Mouse (Mus musculus) forebrain, embryonic 14.5 days (tissue): ENCODE data around the gene Zfp91. TPM values are rescaled to one million over a fixed set of nuclear protein-coding genes. Genes with fewer than 3 reads are reported as not detected.

Source experiments
- ATAC-seq: fragments of 200-750 bp; cut with Nextera tagmentation; 2 replicates; pipeline ENCODE4 v1.8.0; 2017; ENCODE audit warnings: mild to moderate bottlenecking, moderate library complexity
- DNase-seq: peaks from one replicate; pipeline ENCODE4 v3.0.0-alpha.2; 2015; ENCODE audit warnings: low spot score
- H3K27ac ChIP-seq: fragments of 300-500 bp; sonication (generic); 2 replicates; pipeline ENCODE4 v1.5.1; 2014; ENCODE audit warnings: low read depth, mild to moderate bottlenecking, control low read depth, low read length, moderate library complexity
- H3K27me3 ChIP-seq: fragments of 300-500 bp; sonication (generic); replicated peaks from 2 replicates; pipeline ENCODE4 v1.6.1; 2014; ENCODE audit warnings: low read length, control low read depth, mixed read lengths; ENCODE audit not compliant: control insufficient read depth, insufficient read depth
- H3K36me3 ChIP-seq: fragments of 300-500 bp; sonication (generic); 2 replicates; pipeline ENCODE4 v1.6.1; 2014; ENCODE audit warnings: low read length, control low read depth; ENCODE audit not compliant: control insufficient read depth, insufficient read depth
- H3K4me1 ChIP-seq: fragments of 300-500 bp; sonication (generic); 2 replicates; pipeline ENCODE4 v1.6.1; 2014; ENCODE audit warnings: antibody characterized with exemption, low read length, control low read depth; ENCODE audit not compliant: control insufficient read depth, insufficient read depth
- H3K4me2 ChIP-seq: fragments of 300-500 bp; sonication (generic); 2 replicates; pipeline ENCODE4 v1.6.1; 2014; ENCODE audit warnings: mild to moderate bottlenecking, control low read depth, low read length
- H3K4me3 ChIP-seq: fragments of 300-500 bp; sonication (generic); 2 replicates; pipeline ENCODE4 v1.5.1; 2014; ENCODE audit warnings: low read depth, low read length, control low read depth
- H3K9ac ChIP-seq: fragments of 300-500 bp; sonication (generic); 2 replicates; pipeline ENCODE4 v1.6.1; 2014; ENCODE audit warnings: mild to moderate bottlenecking, low read length, control low read depth, moderate library complexity
- H3K9me3 ChIP-seq: fragments of 300-500 bp; sonication (generic); replicated peaks from 2 replicates; pipeline ENCODE4 v1.6.1; 2016; ENCODE audit warnings: low read length, control low read depth, mixed read lengths; ENCODE audit not compliant: control insufficient read depth
- WGBS: fragments of 180-500 bp; shearing (Covaris S2); extraction: QIAGEN DNeasy Blood & Tissue Kit; methylation state at CpG from one replicate; pipeline ENCODE4 v1.1.7; 2014; 5-methylcytosine and 5-hydroxymethylcytosine counted together
- polyA plus RNA-seq: library from polyadenylated mRNA; unstranded; fragments of >200 nt; fragmentation: Nextera tagmentation; extraction: Ambion mirVana; gene quantifications from 2 replicates; pipeline ENCODE4 v1.2.1, GENCODE M21; 2014

Zfp91 gene
- polyA plus RNA-seq, 1 experiment from 2014 or later = 7.7 TPM

- Histone ChIP-seq H3K4me3 (peak overlapping the region; percentile 86), H3K27me3 (no peaks in the 10 kb centered on the region), H3K36me3 (no peaks in the 10 kb centered on the region), H3K4me1 (no peaks in the 10 kb centered on the region), H3K27ac (peak overlapping the region; percentile 99; the same call in 1 of the 2 replicates), H3K9me3 (no peaks in the 10 kb centered on the region), H3K4me2 (peak overlapping the region; percentile 83), H3K9ac (peak overlapping the region; percentile 67; the same call in 1 of the 2 replicates)
- WGBS = 1% methylated on average over 7 of the region's 7 CpGs
- ATAC-seq = no peak
- peak; percentile 64 for DNase-seq
Observed at GRCm38 (mm10) chr19:12797071-12797470, 1.1 kb upstream of the Zfp91 start.

- H3K9me3 ChIP-seq = no peaks in the 10 kb centered on the region
- ATAC-seq (peak; percentile 6), DNase-seq (peak; percentile 58)
- peak overlapping the region; percentile 83 for H3K4me2 ChIP-seq
- H3K27me3 ChIP-seq = no peaks in the 10 kb centered on the region
- under 1% methylated on average over 29 of the region's 29 CpGs for WGBS
- no peaks in the 10 kb centered on the region for H3K36me3 ChIP-seq
- H3K4me1 ChIP-seq = no peaks in the 10 kb centered on the region; the same call in 1 of the 2 replicates
- H3K9ac ChIP-seq = peak overlapping the region; percentile 67
- H3K27ac ChIP-seq = peak overlapping the region; percentile 99
- peak overlapping the region; percentile 86 for H3K4me3 ChIP-seq
Observed at GRCm38 (mm10) chr19:12796328-12796931, 504 bp upstream of the Zfp91 start.

- Histone ChIP-seq H3K4me1 (no peaks in the 10 kb centered on the region; the same call in 1 of the 2 replicates), H3K9me3 (no peaks in the 10 kb centered on the region), H3K4me3 (peak overlapping the region; percentile 86), H3K36me3 (no peaks in the 10 kb centered on the region), H3K27me3 (no peaks in the 10 kb centered on the region), H3K4me2 (peak overlapping the region; percentile 55), H3K9ac (peak overlapping the region; percentile 97), H3K27ac (peak overlapping the region; percentile 99)
- ATAC-seq (peak; percentile 47), DNase-seq (no peak)
- 0% methylated on average over 13 of the region's 63 CpGs for WGBS
Observed at GRCm38 (mm10) chr19:12795110-12795509, 816 bp downstream of the Zfp91 start.

GRCm38 (mm10) chr19:12794056-12795044, 1.6 kb downstream of the Zfp91 start:
- peak overlapping the region; percentile 86 for H3K4me3 ChIP-seq
- no peaks in the 10 kb centered on the region for H3K9me3 ChIP-seq
- no peaks in the 10 kb centered on the region for H3K27me3 ChIP-seq
- H3K36me3 ChIP-seq = no peaks in the 10 kb centered on the region
- WGBS = under 1% methylated on average over 36 of the region's 39 CpGs
- peak overlapping the region; percentile 99 for H3K27ac ChIP-seq
- no peaks in the 10 kb centered on the region; the same call in 1 of the 2 replicates for H3K4me1 ChIP-seq
- peak overlapping the region; percentile 55 for H3K4me2 ChIP-seq
- DNase-seq = peak; percentile 92
- peak overlapping the region; percentile 97 for H3K9ac ChIP-seq
- ATAC-seq = peak; percentile 58

- no peak for ATAC-seq
- Histone ChIP-seq H3K4me2 (no peak overlapping the region), H3K9ac (no peak overlapping the region), H3K4me3 (no peak overlapping the region), H3K27ac (no peak overlapping the region), H3K9me3 (no peaks in the 10 kb centered on the region), H3K27me3 (no peaks in the 10 kb centered on the region), H3K4me1 (no peaks in the 10 kb centered on the region; the same call in 1 of the 2 replicates), H3K36me3 (no peaks in the 10 kb centered on the region)
- no peak for DNase-seq
Observed at GRCm38 (mm10) chr19:12792374-12792773, 3.6 kb downstream of the Zfp91 start.

- DNase-seq = no peak
- Histone ChIP-seq H3K4me2 (no peak overlapping the region), H3K27ac (no peak overlapping the region), H3K4me1 (no peaks in the 10 kb centered on the region; the same call in 1 of the 2 replicates), H3K9me3 (no peaks in the 10 kb centered on the region), H3K4me3 (no peak overlapping the region), H3K27me3 (no peaks in the 10 kb centered on the region), H3K36me3 (no peaks in the 10 kb centered on the region), H3K9ac (no peak overlapping the region)
- no peak for ATAC-seq
- 90% methylated on average over 4 of the region's 4 CpGs for WGBS
Observed at GRCm38 (mm10) chr19:12787721-12788120, 8.2 kb downstream of the Zfp91 start.

- Histone ChIP-seq H3K9me3 (no peaks in the 10 kb centered on the region), H3K4me2 (no peak overlapping the region), H3K27me3 (no peaks in the 10 kb centered on the region), H3K4me3 (no peak overlapping the region), H3K36me3 (no peaks in the 10 kb centered on the region), H3K27ac (no peak overlapping the region), H3K4me1 (no peaks in the 10 kb centered on the region; the same call in 1 of the 2 replicates), H3K9ac (no peak overlapping the region)
- WGBS = 88% methylated on average over 2 of the region's 2 CpGs
- ATAC-seq = no peak
- no peak for DNase-seq
Observed at GRCm38 (mm10) chr19:12786803-12787395, 9.0 kb downstream of the Zfp91 start.

GRCm38 (mm10) chr19:12780437-12780836, 15.5 kb downstream of the Zfp91 start:
- Histone ChIP-seq H3K4me1 (no peaks in the 10 kb centered on the region), H3K4me3 (no peak overlapping the region)

More at GRCm38 (mm10) chr19:12780437-12780836, 15.5 kb downstream of the Zfp91 start:
- H3K27me3 ChIP-seq = no peaks in the 10 kb centered on the region
- H3K9me3 ChIP-seq = no peaks in the 10 kb centered on the region
- H3K36me3 ChIP-seq = peaks cover 26% of the 10 kb centered on the region
- no peak overlapping the region for H3K4me2 ChIP-seq
- DNase-seq (no peak), ATAC-seq (no peak)
- no peak overlapping the region for H3K27ac ChIP-seq
- no peak overlapping the region for H3K9ac ChIP-seq
